Mouse (Mus musculus): ENCODE measurements at regions not wholly inside any gene's neighbourhood (a gene's known extent, or its start where the extent isn't known, plus 50 kb on each side); places are given as distances from the start of the nearest gene placed in this dataset.

GRCm38 (mm10) chr2:18617520-18617919 lies 54.7 kb upstream of the Commd3 start:
- DNase-seq (ENCODE audit: low read depth, low spot score): no peak
- Histone ChIP-seq H3K36me3 (ENCODE audit: control insufficient read depth, insufficient read depth, low read length, poor library complexity, severe bottlenecking) (no peaks in the 10 kb centered on the region), H3K27me3 (ENCODE audit: control insufficient read depth, insufficient read depth, low read length, poor library complexity, severe bottlenecking) (no peaks in the 10 kb centered on the region)

GRCm38 (mm10) chr2:18609868-18610185 lies 62.4 kb upstream of the Commd3 start:
- Histone ChIP-seq H3K27me3 (ENCODE audit: control insufficient read depth, insufficient read depth, low read length, poor library complexity, severe bottlenecking) (no peaks in the 10 kb centered on the region), H3K36me3 (ENCODE audit: control insufficient read depth, insufficient read depth, low read length, poor library complexity, severe bottlenecking) (no peaks in the 10 kb centered on the region)
- DNase-seq (ENCODE audit: low read depth, low spot score): peak; percentile 59

- peak; percentile 25 for DNase-seq (ENCODE audit: low read depth, low spot score)
Observed at GRCm38 (mm10) chr2:18609075-18609867, 62.9 kb upstream of the Commd3 start.

GRCm38 (mm10) chr2:18608260-18609074 lies 63.7 kb upstream of the Commd3 start:
- Histone ChIP-seq H3K36me3 (ENCODE audit: control insufficient read depth, insufficient read depth, low read length, poor library complexity, severe bottlenecking) (no peaks in the 10 kb centered on the region), H3K27me3 (ENCODE audit: control insufficient read depth, insufficient read depth, low read length, poor library complexity, severe bottlenecking) (no peaks in the 10 kb centered on the region)
- DNase-seq (ENCODE audit: low read depth, low spot score): peak; percentile 67

More at GRCm38 (mm10) chr2:18609075-18609867, 62.9 kb upstream of the Commd3 start:
- no peaks in the 10 kb centered on the region for H3K27me3 ChIP-seq (ENCODE audit: control insufficient read depth, insufficient read depth, low read length, poor library complexity, severe bottlenecking)
- no peaks in the 10 kb centered on the region for H3K36me3 ChIP-seq (ENCODE audit: control insufficient read depth, insufficient read depth, low read length, poor library complexity, severe bottlenecking)

- Histone ChIP-seq H3K27me3 (ENCODE audit: control insufficient read depth, insufficient read depth, low read length, poor library complexity, severe bottlenecking) (no peaks in the 10 kb centered on the region), H3K36me3 (ENCODE audit: control insufficient read depth, insufficient read depth, low read length, poor library complexity, severe bottlenecking) (no peaks in the 10 kb centered on the region)
- no peak for DNase-seq (ENCODE audit: low read depth, low spot score)
Observed at GRCm38 (mm10) chr2:18607586-18608259, 64.5 kb upstream of the Commd3 start.

- Histone ChIP-seq H3K36me3 (ENCODE audit: control insufficient read depth, insufficient read depth, low read length, poor library complexity, severe bottlenecking) (no peaks in the 10 kb centered on the region), H3K27me3 (ENCODE audit: control insufficient read depth, insufficient read depth, low read length, poor library complexity, severe bottlenecking) (no peaks in the 10 kb centered on the region)
- DNase-seq (ENCODE audit: low read depth, low spot score): peak; percentile 64
Observed at GRCm38 (mm10) chr2:18607088-18607487, 65.1 kb upstream of the Commd3 start.

- peak; percentile 60 for DNase-seq (ENCODE audit: low read depth, low spot score)
- no peaks in the 10 kb centered on the region for H3K36me3 ChIP-seq (ENCODE audit: control insufficient read depth, insufficient read depth, low read length, poor library complexity, severe bottlenecking)
Observed at GRCm38 (mm10) chr2:18592221-18592620, 80.0 kb upstream of the Commd3 start.

GRCm38 (mm10) chr2:18588232-18588631 lies 84.0 kb upstream of the Commd3 start:
- DNase-seq (ENCODE audit: low read depth, low spot score): no peak
- H3K36me3 ChIP-seq (ENCODE audit: control insufficient read depth, insufficient read depth, low read length, poor library complexity, severe bottlenecking): no peaks in the 10 kb centered on the region

More at GRCm38 (mm10) chr2:18592221-18592620, 80.0 kb upstream of the Commd3 start:
- H3K27me3 ChIP-seq (ENCODE audit: control insufficient read depth, insufficient read depth, low read length, poor library complexity, severe bottlenecking): peaks cover 2% of the 10 kb centered on the region; the same call in 1 of the 2 replicates

GRCm38 (mm10) chr2:18587746-18588231 lies 84.4 kb upstream of the Commd3 start:
- H3K36me3 ChIP-seq (ENCODE audit: control insufficient read depth, insufficient read depth, low read length, poor library complexity, severe bottlenecking): no peaks in the 10 kb centered on the region
- H3K27me3 ChIP-seq (ENCODE audit: control insufficient read depth, insufficient read depth, low read length, poor library complexity, severe bottlenecking): peaks cover 2% of the 10 kb centered on the region; the same call in 1 of the 2 replicates
- peak; percentile 42 for DNase-seq (ENCODE audit: low read depth, low spot score)

More at GRCm38 (mm10) chr2:18588232-18588631, 84.0 kb upstream of the Commd3 start:
- peaks cover 2% of the 10 kb centered on the region; the same call in 1 of the 2 replicates for H3K27me3 ChIP-seq (ENCODE audit: control insufficient read depth, insufficient read depth, low read length, poor library complexity, severe bottlenecking)

- peak; percentile 77 for DNase-seq (ENCODE audit: low read depth, low spot score)
- peaks cover 2% of the 10 kb centered on the region; the same call in 1 of the 2 replicates for H3K27me3 ChIP-seq (ENCODE audit: control insufficient read depth, insufficient read depth, low read length, poor library complexity, severe bottlenecking)
- H3K36me3 ChIP-seq (ENCODE audit: control insufficient read depth, insufficient read depth, low read length, poor library complexity, severe bottlenecking): no peaks in the 10 kb centered on the region
Observed at GRCm38 (mm10) chr2:18586925-18587724, 85.1 kb upstream of the Commd3 start.

GRCm38 (mm10) chr2:18585564-18586336 lies 86.4 kb upstream of the Commd3 start:
- peak; percentile 53 for DNase-seq (ENCODE audit: low read depth, low spot score)
- H3K36me3 ChIP-seq (ENCODE audit: control insufficient read depth, insufficient read depth, low read length, poor library complexity, severe bottlenecking): no peaks in the 10 kb centered on the region
- peaks cover 2% of the 10 kb centered on the region; the same call in 1 of the 2 replicates for H3K27me3 ChIP-seq (ENCODE audit: control insufficient read depth, insufficient read depth, low read length, poor library complexity, severe bottlenecking)

GRCm38 (mm10) chr2:18558133-18558532 lies 114.1 kb upstream of the Commd3 start:
- no peaks in the 10 kb centered on the region for H3K27me3 ChIP-seq (ENCODE audit: control insufficient read depth, insufficient read depth, low read length, poor library complexity, severe bottlenecking)
- H3K36me3 ChIP-seq (ENCODE audit: control insufficient read depth, insufficient read depth, low read length, poor library complexity, severe bottlenecking): no peaks in the 10 kb centered on the region
- DNase-seq (ENCODE audit: low read depth, low spot score): no peak

- no peak for DNase-seq (ENCODE audit: low read depth, low spot score)
- Histone ChIP-seq H3K36me3 (ENCODE audit: control insufficient read depth, insufficient read depth, low read length, poor library complexity, severe bottlenecking) (no peaks in the 10 kb centered on the region), H3K27me3 (ENCODE audit: control insufficient read depth, insufficient read depth, low read length, poor library complexity, severe bottlenecking) (no peaks in the 10 kb centered on the region)
Observed at GRCm38 (mm10) chr2:18547964-18548643, 124.1 kb upstream of the Commd3 start.
